Mouse (Mus musculus) heart, adult 2 months (tissue): ENCODE measurements around the gene Etv5. TPM values are rescaled to one million over a fixed set of nuclear protein-coding genes. Genes with fewer than 3 reads are reported as not detected.

Source experiments
- DNase-seq, 2 experiments: peaks; one replicate each; pipeline ENCODE4 v3.0.0; 2021
- H3K27ac ChIP-seq: fragments of 200-600 bp; 2 replicates; pipeline ENCODE4 v1.8.1; 2022
- H3K27me3 ChIP-seq: fragments of 200-500 bp; 2 replicates; pipeline ENCODE4 v1.6.1; 2012; ENCODE audit warnings: mild to moderate bottlenecking, low read length, inconsistent platforms, mixed read lengths; ENCODE audit not compliant: control insufficient read depth, insufficient read depth
- H3K36me3 ChIP-seq: fragments of 200-500 bp; 2 replicates; pipeline ENCODE4 v1.6.1; 2012; ENCODE audit warnings: low read length, inconsistent platforms; ENCODE audit not compliant: control insufficient read depth, insufficient read depth
- H3K4me1 ChIP-seq: fragments of 200-500 bp; 2 replicates; pipeline ENCODE4 v1.6.1; 2011; ENCODE audit warnings: low read length; ENCODE audit not compliant: control insufficient read depth, insufficient read depth
- H3K4me3 ChIP-seq: fragments of 200-600 bp; 2 replicates; pipeline ENCODE4 v1.8.1; 2022
- H3K79me2 ChIP-seq: fragments of 200-500 bp; replicated peaks from 2 replicates; pipeline ENCODE4 v1.6.1; 2012; ENCODE audit warnings: mild to moderate bottlenecking, inconsistent platforms, low read length, moderate library complexity, mixed read lengths; ENCODE audit not compliant: control insufficient read depth, insufficient read depth
- H3K9ac ChIP-seq: fragments of 200-500 bp; 2 replicates; pipeline ENCODE4 v1.6.1; 2012; ENCODE audit warnings: low read depth, mild to moderate bottlenecking, control low read depth, inconsistent platforms, low read length, mixed read lengths
- CTCF ChIP-seq: fragments of 200-600 bp; IDR thresholded peaks from 2 replicates; pipeline ENCODE4 v1.8.1; 2022; ENCODE audit warnings: antibody characterized with exemption, mild to moderate bottlenecking, moderate library complexity
- POLR2A ChIP-seq: fragments of 200-500 bp; IDR thresholded peaks from 2 replicates; pipeline ENCODE4 v1.6.1; 2011; ENCODE audit warnings: mild to moderate bottlenecking, low read depth, low read length, control low read depth; ENCODE audit not compliant: insufficient read depth
- WGBS: fragments of 180-500 bp; shearing (Covaris S2); methylation state at CpG from one replicate; pipeline ENCODE4 v1.1.7; 2018; 5-methylcytosine and 5-hydroxymethylcytosine counted together
- intact Hi-C: fragments of 180-260 bp; cut with DNase I; formaldehyde crosslinking; loops from one replicate; pipeline ENCODE4 v1.15.1; 2025
- polyA plus RNA-seq: library from polyadenylated mRNA; depleted of rRNA; stranded (reverse); fragments of >200 nt; gene quantifications from 2 replicates; pipeline ENCODE4 v1.2.3, GENCODE M21; 2012; rRNA removed
- total RNA-seq, 2 experiments: library from RNA; stranded (reverse); gene quantifications; 2 replicates each; pipeline ENCODE4 v1.2.3; 2021

The Etv5 gene
- total and polyA plus RNA-seq, 3 experiments: 6.9 to 12.0 (median 10.0) TPM

GRCm38 (mm10) chr16:22335781-22336180 is 103.7 kb downstream of the Etv5 start:
- no peaks in the 10 kb centered on the region for H3K4me1 ChIP-seq
- 77% methylated on average over 3 of the region's 3 CpGs for WGBS
- no peak overlapping the region for H3K27ac ChIP-seq
- H3K4me3 ChIP-seq: no peak overlapping the region
- no peak overlapping the region for H3K9ac ChIP-seq
- TF ChIP-seq CTCF (no peak), POLR2A (no peak)
- no peaks in the 10 kb centered on the region for H3K27me3 ChIP-seq
- H3K79me2 ChIP-seq: no peaks in the 10 kb centered on the region
- DNase-seq: no peak
- no peaks in the 10 kb centered on the region for H3K36me3 ChIP-seq
- intact Hi-C loops: no loop called here

Other genes starting within 250 kb of the Etv5 start
- gene Tra2b, start 173.7 kb downstream of the Etv5 start, total RNA-seq: 10 to 100 TPM; 33.6 to 43.3 TPM
- gene Tra2b, start 173.7 kb downstream of the Etv5 start, polyA plus RNA-seq: 15.6 and 28.6 TPM in 2 replicates
- under 1 TPM; 0.39 to 0.96 TPM for gene Dgkg, start 217.5 kb upstream of the Etv5 start, total RNA-seq
- gene Dgkg, start 217.5 kb upstream of the Etv5 start, polyA plus RNA-seq: 0.25 and 0.26 TPM in 2 replicates